Mouse (Mus musculus) urinary bladder, adult 18-20 months (tissue): ENCODE measurements around the gene Foxi1.
A peak's percentile ranks its signal among the peaks of the same experiment; 100 is the strongest.
"Not testable (repeated sequence)": the region's sequence is repeated elsewhere in the genome, so short reads cannot be mapped to it uniquely, and the experiment has no call there.

ENCODE experiments used
- DNase-seq, 2 experiments: peaks; one replicate each; pipeline ENCODE4 v3.0.0; 2022; ENCODE audit warnings: low spot score in 2 of 2, mixed read lengths in 2 of 2

Foxi1 gene

GRCm38 (mm10) chr11:34207989-34208388 is at the start of gene Foxi1:
Gene Foxi1, minus strand, starts transcription at chr11:34208089.
- no peak for DNase-seq

- DNase-seq, result no peak
These were observed 35.1 kb upstream of the Foxi1 start for GRCm38 (mm10) chr11:34242979-34243378.

DNA sequence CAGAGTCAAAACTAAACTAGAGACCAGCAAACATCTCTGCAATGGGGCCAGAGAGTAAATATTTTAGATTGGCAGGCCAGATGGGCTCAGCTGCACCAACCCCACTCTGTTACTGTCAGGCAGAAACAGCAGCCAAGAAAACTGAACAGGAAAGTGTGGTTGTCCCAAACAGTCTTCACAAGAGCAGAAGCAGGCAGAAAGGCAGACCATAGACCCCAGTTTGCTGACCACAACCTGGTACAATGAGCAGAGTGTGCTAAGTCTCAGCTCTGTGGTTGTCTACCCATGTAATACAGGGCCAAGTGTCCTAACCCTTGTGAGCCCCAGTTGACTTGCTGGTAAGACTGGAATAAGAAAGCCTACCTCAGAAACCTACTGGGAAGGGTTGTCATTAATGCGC is 32.4 kb upstream of the Foxi1 start:
- no peak for DNase-seq

GRCm38 (mm10) chr11:34239691-34240090 is 31.8 kb upstream of the Foxi1 start:
- DNase-seq, result no peak

DNA sequence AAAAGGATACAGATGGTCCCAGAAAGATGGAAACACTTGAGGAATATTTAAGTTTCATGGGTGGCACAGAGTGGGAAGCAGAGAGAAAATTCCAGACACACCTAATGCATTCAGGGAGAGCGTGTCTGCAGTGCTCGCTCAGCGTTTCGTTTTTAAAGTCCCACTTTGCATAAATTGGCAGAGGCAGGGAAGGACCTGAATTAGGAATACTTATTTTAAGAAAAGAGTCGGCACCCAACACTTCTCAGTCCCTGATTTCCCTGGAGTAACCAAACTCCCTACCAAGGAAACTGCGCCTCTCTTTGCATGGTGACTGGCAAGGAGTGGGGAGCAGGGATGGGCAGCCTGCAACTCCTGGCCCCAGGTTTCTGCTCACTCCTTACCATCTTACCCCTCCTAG is 29.0 kb upstream of the Foxi1 start:
- no peak for DNase-seq

DNA sequence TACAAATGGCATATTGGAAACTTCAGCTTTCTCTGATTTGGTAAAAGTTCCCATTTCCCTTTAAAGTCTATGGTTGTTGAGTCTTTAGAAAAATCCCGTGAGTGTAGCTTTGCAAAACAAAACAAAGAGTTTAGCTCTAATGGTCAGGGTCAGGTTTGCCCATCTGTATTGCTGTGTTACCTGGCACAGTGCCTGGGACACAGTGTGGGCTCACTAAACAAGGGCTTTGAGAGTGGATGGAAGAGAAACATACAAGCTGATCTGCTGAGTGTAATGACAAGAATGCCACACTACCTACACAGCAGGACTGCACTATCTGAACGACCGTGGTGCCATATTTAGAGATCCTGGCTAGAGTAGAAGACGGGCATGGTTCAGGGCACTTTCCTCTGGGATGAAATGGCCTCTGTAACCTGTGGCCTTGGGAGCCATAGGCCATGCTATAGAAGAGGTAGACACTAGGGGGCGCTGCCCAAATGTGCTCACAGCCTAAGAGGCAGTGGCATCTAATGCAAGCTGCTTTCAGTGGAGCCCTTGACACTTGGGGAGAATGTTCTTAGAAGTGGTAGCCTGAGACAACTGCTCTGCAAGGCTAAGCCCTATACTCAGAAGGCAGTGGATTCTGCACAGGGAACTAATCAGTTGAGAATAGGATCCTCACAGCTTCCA is 28.3 kb upstream of the Foxi1 start:
- DNase-seq, result no peak

GRCm38 (mm10) chr11:34228758-34229364 is 21.0 kb upstream of the Foxi1 start:
- DNase-seq, result peak; percentile 6 to 28

GRCm38 (mm10) chr11:34227180-34227579 is 19.3 kb upstream of the Foxi1 start:
- DNase-seq, result no peak

- not testable (repeated sequence) for DNase-seq
These were observed 12.7 kb upstream of the Foxi1 start for GRCm38 (mm10) chr11:34220596-34220995.

DNA sequence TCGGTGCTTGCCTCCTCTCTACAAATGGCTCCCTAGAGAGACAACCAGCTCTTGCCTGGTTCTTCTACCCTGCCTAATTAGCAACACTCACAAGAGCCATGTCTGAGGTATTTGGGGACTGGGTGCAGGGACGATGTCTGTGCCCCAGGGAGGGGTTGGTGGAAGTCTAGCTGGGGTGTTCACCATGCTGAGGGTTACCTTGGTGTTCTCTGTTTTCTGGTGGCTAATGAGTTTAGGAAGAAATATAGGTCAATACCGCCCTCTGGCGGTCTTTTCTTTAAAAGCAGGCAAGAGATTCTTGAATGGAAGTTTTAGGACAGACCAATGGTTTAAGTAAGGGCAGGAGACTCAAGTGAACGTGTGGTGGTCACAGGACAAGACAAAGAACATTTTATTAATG is 5.0 kb upstream of the Foxi1 start:
- peak; percentile 38 to 41 for DNase-seq

GRCm38 (mm10) chr11:34202769-34203168 is 5.1 kb downstream of the Foxi1 start:
- no peak for DNase-seq

DNA sequence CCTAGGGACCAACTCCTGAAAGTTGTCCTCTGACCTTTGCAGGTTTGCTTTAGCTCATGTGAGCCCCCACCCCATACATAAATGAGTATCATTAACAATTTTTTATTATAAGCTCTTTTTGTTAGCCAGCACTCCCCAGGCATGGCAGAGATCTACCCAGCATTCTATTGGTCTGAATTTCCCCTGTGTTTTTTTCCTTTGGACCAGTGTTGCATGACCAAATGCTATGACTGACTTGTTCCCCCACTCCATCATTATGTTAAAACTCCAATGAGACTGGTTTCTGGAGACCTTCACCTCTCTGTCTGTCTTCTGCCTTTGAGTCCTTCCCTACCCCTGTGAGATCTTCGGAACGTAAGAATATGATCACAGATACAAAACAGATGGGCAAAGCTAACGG is 12.7 kb downstream of the Foxi1 start:
- no peak for DNase-seq

DNA sequence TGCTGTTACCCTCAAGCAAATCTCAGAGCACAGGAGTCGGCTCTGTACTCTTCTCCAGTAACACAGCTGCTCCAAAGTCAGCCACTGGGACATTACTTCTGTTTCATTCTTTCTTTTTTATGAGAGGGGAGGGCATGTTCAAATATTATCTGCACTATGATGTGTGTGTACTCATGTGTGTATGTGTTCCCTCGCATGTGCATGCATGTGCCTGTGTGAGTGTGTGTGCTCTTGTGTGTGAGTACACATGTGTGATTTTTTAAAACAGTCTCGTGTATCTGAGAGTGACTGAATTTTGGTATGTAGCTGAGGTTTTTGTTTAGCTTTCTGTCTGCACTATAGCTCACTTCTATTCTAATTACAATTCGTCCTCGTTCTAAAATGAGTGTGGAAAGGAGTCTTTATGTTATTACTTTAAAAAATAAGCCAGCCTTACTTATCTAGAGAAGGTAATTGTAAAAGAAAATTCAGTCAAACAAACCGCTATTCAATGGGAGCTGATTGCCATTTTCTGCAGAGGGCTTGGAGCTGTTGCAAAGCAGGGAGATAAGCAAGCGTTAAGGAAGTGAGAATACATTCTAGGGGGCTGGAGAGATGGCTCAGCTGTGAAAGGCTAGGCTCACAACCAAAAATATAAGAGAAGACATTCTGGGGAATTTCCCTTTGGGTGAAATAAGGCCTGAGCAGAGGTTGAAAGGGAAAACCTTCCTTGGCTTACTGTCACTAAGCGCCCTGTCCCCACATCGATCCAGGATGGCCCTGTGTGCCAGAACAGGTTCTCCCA is 13.5 kb downstream of the Foxi1 start:
- DNase-seq, result no peak

DNA sequence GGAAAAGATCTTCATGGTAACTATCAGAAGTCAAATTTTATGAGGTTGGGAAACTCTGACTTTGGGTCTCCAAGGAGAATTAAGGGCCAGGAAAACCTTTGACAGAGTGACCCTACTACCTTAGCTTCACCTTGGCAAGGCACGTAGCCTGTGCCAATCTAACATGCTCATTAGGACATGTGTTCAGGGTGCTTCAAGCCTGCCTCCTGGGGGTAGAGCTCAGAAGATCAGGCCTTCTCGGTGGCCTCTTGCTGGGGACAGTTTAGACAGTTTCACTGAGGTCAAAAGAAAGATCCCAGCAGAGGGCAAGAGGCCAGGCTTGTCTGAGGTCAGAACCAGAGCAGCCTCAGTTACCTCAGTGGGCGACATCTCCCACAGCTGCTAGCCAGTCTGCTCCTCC is 14.2 kb downstream of the Foxi1 start:
- DNase-seq, result no peak

DNA sequence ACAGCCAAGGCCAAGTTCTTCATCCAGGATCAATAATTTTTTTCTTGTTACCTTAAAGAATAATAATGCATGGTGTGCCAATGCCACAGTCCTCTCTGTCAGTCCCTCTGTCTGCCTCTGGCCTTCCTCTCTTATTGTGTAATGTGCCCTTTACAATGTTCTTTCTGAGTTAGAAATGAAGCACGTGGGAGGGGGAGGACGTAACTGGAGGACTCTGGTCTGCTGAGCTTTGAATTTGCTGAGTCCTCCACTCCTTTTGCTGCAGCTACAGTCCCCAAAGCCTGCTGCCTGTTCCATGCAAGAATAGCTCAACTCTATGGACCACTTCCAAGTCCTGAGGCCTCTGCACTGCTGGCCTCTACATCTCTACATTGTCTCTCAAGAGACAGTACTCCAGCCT is 23.6 kb downstream of the Foxi1 start:
- no peak for DNase-seq

DNA sequence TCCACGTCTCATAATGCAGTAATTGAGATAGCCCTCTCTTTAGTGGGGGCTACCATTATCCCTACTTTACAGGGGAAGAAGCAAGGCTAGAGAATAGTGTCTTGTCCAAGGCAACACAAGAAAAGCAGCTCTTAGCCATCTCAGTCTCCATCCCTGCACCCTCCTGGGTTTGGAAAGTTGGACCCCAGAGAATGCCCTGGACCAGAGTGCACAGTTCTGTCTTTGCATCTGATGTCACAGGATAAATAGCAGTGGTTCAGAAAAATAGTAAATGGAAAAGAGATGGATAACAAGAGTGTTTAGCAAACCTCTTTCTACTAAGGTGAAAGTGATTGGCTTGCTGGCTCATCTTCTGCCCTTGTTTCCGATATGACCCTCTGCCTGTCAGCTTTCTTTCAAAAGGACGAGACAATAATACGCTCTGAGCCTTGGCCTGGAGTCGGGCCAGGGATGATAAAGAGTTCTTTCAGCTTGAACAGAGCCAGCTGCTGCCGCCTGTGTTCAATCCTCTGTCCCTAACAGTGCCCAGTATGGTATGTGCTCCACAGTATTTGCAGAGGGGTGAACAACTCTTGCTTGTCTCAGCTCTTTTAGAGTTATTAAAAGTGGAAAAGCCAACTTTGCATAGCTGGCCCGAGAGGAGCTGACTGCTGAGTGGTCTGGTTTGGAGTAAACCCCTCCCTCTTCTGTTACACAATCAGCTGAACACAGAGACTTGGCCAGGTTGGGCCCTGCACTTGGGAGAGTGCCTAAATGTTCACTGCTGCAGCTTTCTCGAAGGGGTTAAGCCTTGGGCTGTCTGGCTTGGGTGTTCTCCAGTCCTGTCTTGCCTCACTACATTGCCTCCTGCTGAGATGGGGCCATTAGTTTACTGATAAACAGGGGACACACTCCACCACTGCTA is 26.4 kb downstream of the Foxi1 start:
- DNase-seq, result peak in 1 of 2 experiments; percentile 37

GRCm38 (mm10) chr11:34178752-34179151 is 29.1 kb downstream of the Foxi1 start:
- no peak for DNase-seq

DNA sequence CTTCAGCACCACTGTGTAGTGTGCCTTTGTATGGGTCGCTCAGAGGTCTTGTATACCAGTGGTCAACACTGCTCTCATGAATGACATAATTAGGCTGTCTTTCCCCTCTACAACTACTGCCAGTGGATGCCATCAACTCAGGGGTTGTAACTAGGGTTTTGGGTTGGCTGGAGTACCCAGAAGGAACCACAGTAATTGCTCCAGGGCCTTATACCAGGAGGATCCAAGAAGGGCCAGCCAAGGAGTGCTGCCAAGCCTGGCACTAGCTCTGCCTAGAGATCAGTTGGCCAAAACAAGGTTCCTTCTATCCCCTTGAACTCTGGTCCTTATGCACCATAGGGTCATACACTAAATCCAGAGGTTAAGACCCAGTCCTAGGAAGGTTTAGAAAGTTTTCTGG is 31.5 kb downstream of the Foxi1 start:
- DNase-seq, result no peak

DNA sequence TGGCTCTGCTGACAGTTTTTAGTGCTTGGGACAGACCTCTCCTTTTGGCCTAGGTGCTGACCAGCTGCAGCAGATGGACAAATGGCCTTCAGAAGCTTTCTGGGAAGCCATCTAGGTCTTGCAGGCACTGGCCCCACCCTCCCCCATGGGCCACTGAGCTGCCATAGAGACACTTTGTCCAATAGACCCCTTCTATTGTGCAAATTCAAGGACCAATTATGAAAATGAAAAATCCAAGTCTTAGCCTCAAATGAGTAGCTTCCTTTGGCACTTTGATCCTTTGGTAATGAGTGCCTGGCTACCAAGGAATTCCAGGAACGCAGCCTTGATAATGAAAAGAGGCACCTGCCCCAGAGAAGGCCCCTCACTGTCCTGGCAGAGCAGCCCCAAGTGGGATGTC is 36.7 kb downstream of the Foxi1 start:
- no peak for DNase-seq

GRCm38 (mm10) chr11:34169464-34169894 is 38.4 kb downstream of the Foxi1 start:
- no peak for DNase-seq

DNA sequence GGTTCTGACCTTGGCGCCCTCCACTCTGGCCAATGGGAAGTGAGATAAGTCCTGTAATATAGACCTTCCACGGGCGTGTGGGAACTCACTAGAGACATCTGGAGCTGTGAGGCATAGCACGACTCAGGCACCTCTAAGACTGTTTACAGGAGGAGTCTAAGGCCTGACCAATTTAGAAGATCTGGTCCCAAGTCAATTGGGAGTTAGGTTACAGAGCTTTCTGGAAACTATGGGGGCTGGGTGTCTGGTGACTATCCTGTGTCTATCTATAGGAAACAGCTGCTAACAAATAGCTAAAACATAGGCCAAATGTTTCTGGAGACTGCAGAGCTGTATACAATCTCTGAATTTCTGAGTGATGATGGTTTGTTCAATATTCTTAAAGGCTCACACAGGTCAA is 41.5 kb downstream of the Foxi1 start:
- no peak for DNase-seq

- DNase-seq, result no peak
These were observed 42.6 kb downstream of the Foxi1 start for GRCm38 (mm10) chr11:34165278-34165677.
